Mouse (Mus musculus) embryonic facial prominence, embryonic 11.5 days (tissue): ENCODE data around the gene Gpx2. TPM values are rescaled to one million over a fixed set of nuclear protein-coding genes. Genes with fewer than 3 reads are reported as not detected.
A peak's percentile ranks its signal among the peaks of the same experiment; 100 is the strongest.

Source experiments
- ATAC-seq: fragments of 200-750 bp; cut with Nextera tagmentation; replicated peaks from 2 replicates; pipeline ENCODE4 v1.8.0; 2017; ENCODE audit warnings: low read depth; ENCODE audit not compliant: insufficient number of reproducible peaks, low FRiP score, low TSS enrichment
- DNase-seq: peaks from one replicate; pipeline ENCODE4 v3.0.0-alpha.2; 2015; ENCODE audit warnings: low spot score
- H3K27ac ChIP-seq: fragments of 300-500 bp; sonication (generic); replicated peaks from 2 replicates; pipeline ENCODE4 v1.5.1; 2014; ENCODE audit warnings: mild to moderate bottlenecking, low read depth, low read length, control low read depth
- H3K27me3 ChIP-seq: fragments of 300-500 bp; sonication (generic); 2 replicates; pipeline ENCODE4 v1.6.1; 2014; ENCODE audit warnings: mild to moderate bottlenecking, low read length, moderate library complexity, mixed read lengths; ENCODE audit not compliant: control insufficient read depth, insufficient read depth
- H3K36me3 ChIP-seq: fragments of 300-500 bp; sonication (generic); replicated peaks from 2 replicates; pipeline ENCODE4 v1.6.1; 2014; ENCODE audit warnings: low read depth, mild to moderate bottlenecking, low read length, moderate library complexity, mixed read lengths; ENCODE audit not compliant: control insufficient read depth, insufficient read depth
- H3K4me1 ChIP-seq: fragments of 300-500 bp; sonication (generic); 2 replicates; pipeline ENCODE4 v1.6.1; 2014; ENCODE audit warnings: low read length, mixed read lengths; ENCODE audit not compliant: control insufficient read depth, insufficient read depth
- H3K4me2 ChIP-seq: fragments of 300-500 bp; sonication (generic); 2 replicates; pipeline ENCODE4 v1.6.1; 2014; ENCODE audit warnings: low read depth, mild to moderate bottlenecking, control low read depth, low read length, moderate library complexity
- H3K4me3 ChIP-seq: fragments of 300-500 bp; sonication (generic); 2 replicates; pipeline ENCODE4 v1.5.1; 2014; ENCODE audit warnings: low read depth, low read length, control low read depth
- H3K9ac ChIP-seq: fragments of 300-500 bp; sonication (generic); replicated peaks from 2 replicates; pipeline ENCODE4 v1.6.1; 2014; ENCODE audit warnings: mild to moderate bottlenecking, control low read depth, low read length
- H3K9me3 ChIP-seq: fragments of 300-500 bp; sonication (generic); replicated peaks from 2 replicates; pipeline ENCODE4 v1.6.1; 2016; ENCODE audit warnings: mild to moderate bottlenecking, low read length, inconsistent platforms, mixed read lengths; ENCODE audit not compliant: control insufficient read depth
- WGBS: fragments of 180-500 bp; shearing (Covaris S2); extraction: QIAGEN DNeasy Blood & Tissue Kit; methylation state at CpG from one replicate; pipeline ENCODE4 v1.1.7; 2014; 5-methylcytosine and 5-hydroxymethylcytosine counted together
- polyA plus RNA-seq: library from polyadenylated mRNA; unstranded; fragments of >200 nt; fragmentation: Nextera tagmentation; extraction: Ambion mirVana; gene quantifications from 2 replicates; pipeline ENCODE4 v1.2.1, GENCODE M21; 2014

Gpx2 gene
- polyA plus RNA-seq, result 0.93 and 1.2 TPM in 2 replicates

- no peak for ATAC-seq
Measured at GRCm38 (mm10) chr12:76795350-76795749, at the start of gene Gpx2. Gene Gpx2, minus strand, starts transcription at chr12:76795554.

GRCm38 (mm10) chr12:76844346-76845061 lies 49.1 kb upstream of the Gpx2 start:
- DNase-seq, result no peak
- Histone ChIP-seq H3K9me3 (no peaks in the 10 kb centered on the region), H3K9ac (no peak overlapping the region), H3K27me3 (no peaks in the 10 kb centered on the region), H3K4me1 (no peaks in the 10 kb centered on the region), H3K4me2 (no peak overlapping the region), H3K4me3 (no peak overlapping the region), H3K36me3 (no peaks in the 10 kb centered on the region), H3K27ac (no peak overlapping the region)
- WGBS, result 91% methylated on average over 15 of the region's 15 CpGs
- ATAC-seq, result no peak

More at GRCm38 (mm10) chr12:76795350-76795749, at the start of gene Gpx2:
- Histone ChIP-seq H3K4me3 (no peak within 1 kb of the TSS), H3K36me3 (no peaks in the 10 kb centered on the region), H3K27me3 (no peaks in the 10 kb centered on the region), H3K4me1 (no peaks in the 10 kb centered on the region), H3K27ac (no peak within 1 kb of the TSS), H3K9me3 (no peaks in the 10 kb centered on the region), H3K9ac (no peak within 1 kb of the TSS), H3K4me2 (no peak within 1 kb of the TSS)
- 67% methylated on average over 5 of the region's 5 CpGs for WGBS
- no peak for DNase-seq

GRCm38 (mm10) chr12:76840081-76840480 lies 44.7 kb upstream of the Gpx2 start:
- H3K36me3 ChIP-seq, result no peaks in the 10 kb centered on the region
- 80% methylated on average over 6 of the region's 6 CpGs for WGBS

GRCm38 (mm10) chr12:76839298-76839697 lies 43.9 kb upstream of the Gpx2 start:
- DNase-seq (no peak), ATAC-seq (no peak)
- H3K9me3 ChIP-seq, result no peaks in the 10 kb centered on the region
- no peak overlapping the region for H3K4me2 ChIP-seq
- H3K27ac ChIP-seq, result no peak overlapping the region
- 93% methylated on average over 4 of the region's 4 CpGs for WGBS
- H3K4me3 ChIP-seq, result no peak overlapping the region
- H3K9ac ChIP-seq, result no peak overlapping the region
- H3K36me3 ChIP-seq, result no peaks in the 10 kb centered on the region
- no peaks in the 10 kb centered on the region for H3K4me1 ChIP-seq
- no peaks in the 10 kb centered on the region for H3K27me3 ChIP-seq

More at GRCm38 (mm10) chr12:76840081-76840480, 44.7 kb upstream of the Gpx2 start:
- Histone ChIP-seq H3K27ac (no peak overlapping the region), H3K4me3 (no peak overlapping the region), H3K9me3 (no peaks in the 10 kb centered on the region), H3K4me1 (no peaks in the 10 kb centered on the region), H3K4me2 (no peak overlapping the region), H3K27me3 (no peaks in the 10 kb centered on the region), H3K9ac (no peak overlapping the region)
- ATAC-seq, result no peak
- DNase-seq, result no peak

GRCm38 (mm10) chr12:76837844-76838650 lies 42.7 kb upstream of the Gpx2 start:
- WGBS, result 13% methylated on average over 21 of the region's 21 CpGs
- no peaks in the 10 kb centered on the region for H3K4me1 ChIP-seq
- no peak overlapping the region for H3K27ac ChIP-seq
- H3K36me3 ChIP-seq, result no peaks in the 10 kb centered on the region
- DNase-seq (no peak), ATAC-seq (no peak)
- H3K27me3 ChIP-seq, result no peaks in the 10 kb centered on the region
- no peaks in the 10 kb centered on the region for H3K9me3 ChIP-seq
- H3K9ac ChIP-seq, result peak overlapping the region; percentile 79
- H3K4me2 ChIP-seq, result peak overlapping the region; percentile 59
- H3K4me3 ChIP-seq, result peak overlapping the region; percentile 67

- H3K4me1 ChIP-seq, result no peaks in the 10 kb centered on the region
- peak; percentile 97 for DNase-seq
- peak overlapping the region; percentile 67 for H3K4me3 ChIP-seq
- H3K9ac ChIP-seq, result peak overlapping the region; percentile 79
- no peaks in the 10 kb centered on the region for H3K36me3 ChIP-seq
- H3K9me3 ChIP-seq, result no peaks in the 10 kb centered on the region
- H3K27me3 ChIP-seq, result no peaks in the 10 kb centered on the region
- WGBS, result under 1% methylated on average over 43 of the region's 43 CpGs
- peak; percentile 97 for ATAC-seq
- no peak overlapping the region for H3K27ac ChIP-seq
- peak overlapping the region; percentile 59 for H3K4me2 ChIP-seq
Measured at GRCm38 (mm10) chr12:76837101-76837843, 41.9 kb upstream of the Gpx2 start.

GRCm38 (mm10) chr12:76832704-76833103 lies 37.4 kb upstream of the Gpx2 start:
- Histone ChIP-seq H3K4me3 (no peak overlapping the region), H3K4me2 (no peak overlapping the region), H3K4me1 (no peaks in the 10 kb centered on the region), H3K36me3 (no peaks in the 10 kb centered on the region), H3K9me3 (no peaks in the 10 kb centered on the region), H3K27ac (no peak overlapping the region), H3K9ac (no peak overlapping the region), H3K27me3 (no peaks in the 10 kb centered on the region)
- no peak for ATAC-seq
- peak; percentile 62 for DNase-seq
- 6% methylated on average over 3 of the region's 3 CpGs for WGBS
